Mouse (Mus musculus) midbrain, embryonic 11.5 days (tissue): ENCODE measurements at regions not wholly inside any gene's neighbourhood (a gene's known extent, or its start where the extent isn't known, plus 50 kb on each side); places are given as distances from the start of the nearest gene placed in this dataset.

Experiments
- ATAC-seq: fragments of 200-750 bp; cut with Nextera tagmentation; 2 replicates; pipeline ENCODE4 v1.8.0; 2017; ENCODE audit warnings: moderate TSS enrichment, moderate library complexity; ENCODE audit not compliant: low FRiP score
- DNase-seq: peaks from one replicate; pipeline ENCODE4 v3.0.0; 2015; ENCODE audit warnings: low spot score; ENCODE audit errors: missing footprints
- H3K27ac ChIP-seq: fragments of 300-500 bp; sonication (generic); 2 replicates; pipeline ENCODE4 v1.5.1; 2014; ENCODE audit warnings: low read depth, low read length
- H3K27me3 ChIP-seq: fragments of 300-500 bp; sonication (generic); 2 replicates; pipeline ENCODE4 v1.6.1; 2014; ENCODE audit warnings: mild to moderate bottlenecking, low read length, moderate library complexity, mixed read lengths; ENCODE audit not compliant: control insufficient read depth, insufficient read depth
- H3K36me3 ChIP-seq: fragments of 300-500 bp; sonication (generic); 2 replicates; pipeline ENCODE4 v1.6.1; 2014; ENCODE audit warnings: mild to moderate bottlenecking, low read length, moderate library complexity, mixed read lengths; ENCODE audit not compliant: control insufficient read depth, insufficient read depth
- H3K4me1 ChIP-seq: fragments of 300-500 bp; sonication (generic); 2 replicates; pipeline ENCODE4 v1.6.1; 2014; ENCODE audit warnings: low read length; ENCODE audit not compliant: control insufficient read depth, insufficient read depth
- H3K4me2 ChIP-seq: fragments of 300-500 bp; sonication (generic); 2 replicates; pipeline ENCODE4 v1.6.1; 2014; ENCODE audit warnings: mild to moderate bottlenecking, moderate library complexity
- H3K4me3 ChIP-seq: fragments of 300-500 bp; sonication (generic); 2 replicates; pipeline ENCODE4 v1.5.1; 2014; ENCODE audit warnings: low read depth, low read length
- H3K9ac ChIP-seq: fragments of 300-500 bp; sonication (generic); 2 replicates; pipeline ENCODE4 v1.6.1; 2014; ENCODE audit warnings: low read length
- H3K9me3 ChIP-seq: fragments of 300-500 bp; sonication (generic); 2 replicates; pipeline ENCODE4 v1.6.1; 2016; ENCODE audit warnings: low read length; ENCODE audit not compliant: control insufficient read depth
- WGBS: fragments of 180-500 bp; shearing (Covaris S2); extraction: QIAGEN DNeasy Blood & Tissue Kit; methylation state at CpG from one replicate; pipeline ENCODE4 v1.1.7; 2014; 5-methylcytosine and 5-hydroxymethylcytosine counted together

- no peak overlapping the region for H3K9ac ChIP-seq
- no peaks in the 10 kb centered on the region for H3K9me3 ChIP-seq
- no peaks in the 10 kb centered on the region for H3K4me1 ChIP-seq
- no peak overlapping the region for H3K4me2 ChIP-seq
- no peaks in the 10 kb centered on the region for H3K27me3 ChIP-seq
- H3K27ac ChIP-seq = no peak overlapping the region
- H3K36me3 ChIP-seq = no peaks in the 10 kb centered on the region
- H3K4me3 ChIP-seq = no peak overlapping the region
- no peak for ATAC-seq
- no peak for DNase-seq
- 89% methylated on average over 4 of the region's 4 CpGs for WGBS
Measured at GRCm38 (mm10) chr17:52036479-52036878, 203.4 kb upstream of the Satb1 start.

- DNase-seq (no peak), ATAC-seq (no peak)
- Histone ChIP-seq H3K9ac (no peak overlapping the region), H3K9me3 (no peaks in the 10 kb centered on the region), H3K36me3 (no peaks in the 10 kb centered on the region), H3K27ac (no peak overlapping the region), H3K4me1 (no peaks in the 10 kb centered on the region), H3K4me3 (no peak overlapping the region), H3K4me2 (no peak overlapping the region), H3K27me3 (no peaks in the 10 kb centered on the region)
- 91% methylated on average over 8 of the region's 8 CpGs for whole genome bisulfite sequencing
Measured at GRCm38 (mm10) chr17:52031079-52031478, 198.0 kb upstream of the Satb1 start.

GRCm38 (mm10) chr17:51986920-51987319 lies 153.8 kb upstream of the Satb1 start:
- Histone ChIP-seq H3K27ac (no peak overlapping the region), H3K4me3 (no peak overlapping the region), H3K4me1 (no peaks in the 10 kb centered on the region), H3K9ac (no peak overlapping the region), H3K27me3 (no peaks in the 10 kb centered on the region), H3K36me3 (no peaks in the 10 kb centered on the region), H3K4me2 (no peak overlapping the region), H3K9me3 (no peaks in the 10 kb centered on the region)
- ATAC-seq = no peak
- DNase-seq = no peak
- 70% methylated on average over 8 of the region's 8 CpGs for WGBS

- H3K4me3 ChIP-seq = no peak overlapping the region
- WGBS = 77% methylated on average over 14 of the region's 14 CpGs
- H3K27ac ChIP-seq = no peak overlapping the region
- no peak for DNase-seq
- H3K4me1 ChIP-seq = no peaks in the 10 kb centered on the region
- no peak overlapping the region for H3K9ac ChIP-seq
- no peaks in the 10 kb centered on the region for H3K36me3 ChIP-seq
- H3K9me3 ChIP-seq = no peaks in the 10 kb centered on the region
- no peak for ATAC-seq
- no peak overlapping the region for H3K4me2 ChIP-seq
- no peaks in the 10 kb centered on the region for H3K27me3 ChIP-seq
Measured at GRCm38 (mm10) chr17:51986212-51986611, 153.1 kb upstream of the Satb1 start.

GRCm38 (mm10) chr17:51979126-51979525 lies 146.0 kb upstream of the Satb1 start:
- Histone ChIP-seq H3K27me3 (no peaks in the 10 kb centered on the region), H3K36me3 (no peaks in the 10 kb centered on the region), H3K4me2 (no peak overlapping the region), H3K27ac (no peak overlapping the region), H3K9me3 (no peaks in the 10 kb centered on the region), H3K9ac (no peak overlapping the region), H3K4me1 (no peaks in the 10 kb centered on the region), H3K4me3 (no peak overlapping the region)
- WGBS = 93% methylated on average over 2 of the region's 2 CpGs
- ATAC-seq = no peak
- DNase-seq = no peak

GRCm38 (mm10) chr17:51971444-51971843 lies 138.4 kb upstream of the Satb1 start:
- Histone ChIP-seq H3K4me1 (no peaks in the 10 kb centered on the region), H3K4me2 (no peak overlapping the region), H3K9me3 (no peaks in the 10 kb centered on the region), H3K27me3 (no peaks in the 10 kb centered on the region), H3K4me3 (no peak overlapping the region), H3K27ac (no peak overlapping the region), H3K9ac (no peak overlapping the region), H3K36me3 (no peaks in the 10 kb centered on the region)
- 53% methylated on average over 3 of the region's 3 CpGs for WGBS
- ATAC-seq (no peak), DNase-seq (peak; percentile 88)

- no peak for DNase-seq
- Histone ChIP-seq H3K9me3 (no peaks in the 10 kb centered on the region), H3K4me1 (no peaks in the 10 kb centered on the region), H3K36me3 (no peaks in the 10 kb centered on the region), H3K27me3 (no peaks in the 10 kb centered on the region), H3K27ac (no peak overlapping the region), H3K4me2 (no peak overlapping the region), H3K4me3 (no peak overlapping the region), H3K9ac (no peak overlapping the region)
- no peak for ATAC-seq
- 88% methylated on average over 11 of the region's 11 CpGs for WGBS
Measured at GRCm38 (mm10) chr17:51966573-51967284, 133.6 kb upstream of the Satb1 start.

GRCm38 (mm10) chr17:51962529-51963110 lies 129.5 kb upstream of the Satb1 start:
- H3K36me3 ChIP-seq = no peaks in the 10 kb centered on the region
- no peaks in the 10 kb centered on the region for H3K27me3 ChIP-seq
- no peak overlapping the region for H3K9ac ChIP-seq
- no peak for ATAC-seq
- 82% methylated on average over 12 of the region's 12 CpGs for WGBS
- DNase-seq = no peak
- no peaks in the 10 kb centered on the region for H3K9me3 ChIP-seq
- no peak overlapping the region for H3K4me3 ChIP-seq
- H3K4me2 ChIP-seq = no peak overlapping the region
- no peaks in the 10 kb centered on the region for H3K4me1 ChIP-seq
- no peak overlapping the region for H3K27ac ChIP-seq

GRCm38 (mm10) chr17:51961337-51961736 lies 128.2 kb upstream of the Satb1 start:
- no peak for ATAC-seq
- no peaks in the 10 kb centered on the region for H3K36me3 ChIP-seq
- no peaks in the 10 kb centered on the region for H3K9me3 ChIP-seq
- H3K27ac ChIP-seq = no peak overlapping the region
- H3K9ac ChIP-seq = no peak overlapping the region
- WGBS = 88% methylated on average over 4 of the region's 4 CpGs
- H3K4me1 ChIP-seq = no peaks in the 10 kb centered on the region
- H3K4me3 ChIP-seq = no peak overlapping the region
- H3K27me3 ChIP-seq = no peaks in the 10 kb centered on the region
- H3K4me2 ChIP-seq = no peak overlapping the region
- DNase-seq = no peak
